Mouse (Mus musculus): ENCODE measurements around the gene Zmynd19.

The Zmynd19 gene

DNA sequence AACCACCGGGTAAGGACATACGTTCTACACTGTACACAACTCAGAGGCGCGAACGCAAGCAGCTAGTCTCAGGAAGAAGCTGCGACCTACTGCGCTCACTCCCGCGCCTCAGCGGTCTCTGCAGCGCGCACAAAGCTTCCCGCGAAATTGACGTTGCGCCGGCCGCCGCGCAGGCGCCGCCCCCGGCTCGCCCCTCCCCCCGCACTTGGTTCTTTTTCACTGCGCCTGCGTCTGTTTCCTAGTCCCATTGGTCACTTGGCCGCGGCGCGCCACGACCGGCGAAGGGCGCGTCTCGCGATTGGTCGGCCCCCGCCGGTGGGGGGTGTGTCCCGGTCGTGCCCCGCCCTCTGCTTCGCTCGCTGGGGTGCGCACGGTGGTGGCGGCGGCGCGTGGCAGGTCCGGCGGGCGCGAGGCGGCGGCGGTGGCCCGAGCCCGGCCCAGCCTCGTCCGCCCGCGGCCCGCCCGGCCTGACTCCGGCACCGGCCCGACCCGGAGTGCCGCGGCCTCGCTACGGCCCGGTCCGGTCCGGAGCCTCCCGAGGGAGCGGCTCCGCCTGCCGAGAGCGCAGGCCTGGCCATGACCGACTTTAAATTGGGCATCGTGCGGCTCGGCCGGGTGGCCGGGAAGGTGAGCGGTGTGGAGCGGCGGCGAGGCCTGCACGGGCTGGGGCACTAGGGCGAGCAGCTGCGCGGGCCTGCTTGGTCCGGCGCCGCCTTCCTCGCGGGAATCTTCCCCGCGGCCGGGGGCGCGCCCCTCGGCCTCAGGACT, at the start of gene Zmynd19:
Zmynd19 (plus strand) TSS at position 372 of the 768 bp plus-strand sequence.
- peak; percentile 89 for DNase-seq (ENCODE audit: low read depth, low spot score)

- peak; percentile 28 for DNase-seq (ENCODE audit: low read depth, low spot score)
Observed at GRCm38 (mm10) chr2:24901055-24901454, 48.5 kb upstream of the Zmynd19 start.

GRCm38 (mm10) chr2:24902999-24903398, 46.6 kb upstream of the Zmynd19 start:
- peak; percentile 28 for DNase-seq (ENCODE audit: low read depth, low spot score)

DNA sequence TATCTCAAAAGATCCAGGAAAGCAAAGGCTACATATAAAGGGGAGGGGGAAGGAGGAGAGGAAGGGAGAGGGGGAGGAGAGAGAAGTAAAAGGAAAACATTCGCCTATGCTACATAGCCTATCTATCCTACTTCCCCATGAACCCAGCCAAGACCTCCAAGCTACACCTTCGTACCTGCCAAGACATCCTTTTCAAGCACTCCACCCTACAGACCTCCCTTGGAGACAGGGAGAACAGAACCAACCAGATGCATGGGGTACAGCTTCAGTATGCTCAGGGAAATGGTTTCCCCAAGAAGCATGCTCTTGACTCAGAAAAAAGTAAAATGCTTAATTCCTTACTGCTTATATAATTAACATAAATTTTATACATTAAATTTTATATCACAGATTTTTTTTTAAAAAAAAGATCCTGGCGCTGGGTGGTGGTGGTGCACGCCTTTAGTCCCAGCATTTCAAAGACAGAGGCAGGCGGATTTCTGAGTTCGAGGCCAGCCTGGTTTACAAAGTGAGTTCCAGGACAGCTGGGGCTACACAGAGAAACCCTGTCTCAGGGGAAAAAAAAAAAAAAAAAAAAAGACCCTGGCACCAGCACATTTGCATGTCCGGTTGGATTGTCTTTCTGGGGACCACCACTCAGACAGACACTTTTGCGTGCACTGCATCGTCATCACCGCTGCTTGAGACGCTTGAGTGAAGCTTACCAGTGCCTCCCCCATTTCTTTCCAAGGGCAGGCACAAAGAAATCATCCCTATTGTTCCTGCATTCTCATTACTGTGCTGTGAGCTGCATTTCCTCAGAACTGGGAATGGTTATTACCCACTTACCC, 44.6 kb upstream of the Zmynd19 start:
- DNase-seq (ENCODE audit: low read depth, low spot score), result no peak

- peak; percentile 48 for DNase-seq (ENCODE audit: low read depth, low spot score)
Observed at GRCm38 (mm10) chr2:24905653-24906155, 43.9 kb upstream of the Zmynd19 start.

DNA sequence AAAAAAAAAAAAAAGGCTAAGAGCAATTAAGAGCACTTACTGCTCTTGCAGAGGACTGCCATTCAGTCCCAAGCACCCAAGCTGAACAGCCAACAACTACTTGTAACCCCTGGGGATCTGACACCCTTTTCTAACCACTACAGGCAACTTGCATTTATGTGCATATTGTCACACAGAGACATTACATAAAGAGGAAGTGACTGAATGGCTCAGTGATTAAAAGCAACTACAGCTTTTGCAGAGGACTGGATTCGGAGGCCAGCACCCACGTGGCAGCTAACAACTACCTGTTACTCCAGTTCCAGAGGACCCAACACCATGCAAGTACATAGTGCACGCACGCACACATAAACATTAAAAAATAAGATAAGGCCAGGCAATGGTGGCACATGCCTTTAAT, 39.1 kb upstream of the Zmynd19 start:
- no peak for DNase-seq (ENCODE audit: low read depth, low spot score)

DNA sequence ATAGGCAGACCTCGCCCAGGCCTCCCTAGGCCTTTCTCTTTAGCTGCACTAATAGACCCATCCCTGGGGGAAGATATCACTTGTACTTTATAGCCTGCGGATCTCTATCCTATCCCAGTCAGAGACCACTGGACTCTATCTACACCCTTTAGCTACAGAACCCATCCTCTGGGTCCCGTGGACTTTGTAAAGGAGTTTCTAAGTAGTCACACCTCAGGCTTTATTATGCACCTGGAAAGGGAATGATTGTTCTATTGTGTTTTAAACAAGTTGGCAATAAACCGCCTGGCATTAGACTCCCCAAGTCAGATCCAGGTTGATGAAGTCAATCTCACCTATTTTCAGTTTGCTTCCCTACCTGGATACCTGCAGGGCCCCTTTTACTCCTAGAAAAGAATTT, 37.4 kb upstream of the Zmynd19 start:
- no peak for DNase-seq (ENCODE audit: low read depth, low spot score)

GRCm38 (mm10) chr2:24912589-24912988, 37.0 kb upstream of the Zmynd19 start:
- no peak for DNase-seq (ENCODE audit: low read depth, low spot score)

DNA sequence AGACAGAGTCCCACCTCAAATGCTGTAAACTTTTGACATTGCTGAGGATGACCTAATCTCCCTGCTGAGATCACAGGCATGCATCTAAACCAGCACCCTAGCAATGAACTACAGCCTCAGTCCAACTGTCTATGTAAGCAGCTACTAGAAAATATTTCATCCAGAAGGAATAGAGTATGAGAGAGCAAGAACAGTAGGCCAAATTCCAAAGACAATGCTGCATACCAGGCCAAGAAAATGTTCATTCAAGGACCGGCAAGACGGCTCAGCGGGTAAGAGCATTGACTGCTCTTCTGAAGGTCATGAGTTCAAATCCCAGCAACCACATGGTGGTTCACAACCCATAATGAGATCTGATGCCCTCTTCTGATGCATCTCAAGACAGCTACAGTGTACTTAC, 34.8 kb upstream of the Zmynd19 start:
- DNase-seq (ENCODE audit: low read depth, low spot score), result no peak

GRCm38 (mm10) chr2:24918930-24919838, 30.4 kb upstream of the Zmynd19 start, which contains the start of gene Ehmt1:
Gene Ehmt1, minus strand, starts transcription at chr2:24919614.
- peak; percentile 80 for DNase-seq (ENCODE audit: low read depth, low spot score)

DNA sequence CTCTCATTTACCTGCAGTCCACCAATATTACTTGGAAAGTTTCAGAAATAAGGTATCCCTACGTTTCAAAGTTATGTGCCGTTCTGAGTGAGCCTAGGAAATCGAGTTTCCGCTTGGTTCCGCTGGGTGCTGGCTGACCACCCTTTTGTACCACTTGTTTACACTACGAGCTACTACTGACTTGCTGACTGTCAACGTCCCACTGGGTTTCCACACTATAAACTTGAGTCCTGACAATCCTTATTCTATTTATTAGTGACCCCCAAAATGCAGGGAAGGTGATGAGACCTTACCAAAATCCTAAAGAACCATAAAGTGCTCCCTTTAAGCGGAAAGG, 29.8 kb upstream of the Zmynd19 start:
- no peak for DNase-seq (ENCODE audit: low read depth, low spot score)

- DNase-seq (ENCODE audit: low read depth, low spot score), result peak; percentile 49
Observed at GRCm38 (mm10) chr2:24923561-24923960, 26.0 kb upstream of the Zmynd19 start.

GRCm38 (mm10) chr2:24925284-24925683, 24.3 kb upstream of the Zmynd19 start:
- no peak for DNase-seq (ENCODE audit: low read depth, low spot score)

DNA sequence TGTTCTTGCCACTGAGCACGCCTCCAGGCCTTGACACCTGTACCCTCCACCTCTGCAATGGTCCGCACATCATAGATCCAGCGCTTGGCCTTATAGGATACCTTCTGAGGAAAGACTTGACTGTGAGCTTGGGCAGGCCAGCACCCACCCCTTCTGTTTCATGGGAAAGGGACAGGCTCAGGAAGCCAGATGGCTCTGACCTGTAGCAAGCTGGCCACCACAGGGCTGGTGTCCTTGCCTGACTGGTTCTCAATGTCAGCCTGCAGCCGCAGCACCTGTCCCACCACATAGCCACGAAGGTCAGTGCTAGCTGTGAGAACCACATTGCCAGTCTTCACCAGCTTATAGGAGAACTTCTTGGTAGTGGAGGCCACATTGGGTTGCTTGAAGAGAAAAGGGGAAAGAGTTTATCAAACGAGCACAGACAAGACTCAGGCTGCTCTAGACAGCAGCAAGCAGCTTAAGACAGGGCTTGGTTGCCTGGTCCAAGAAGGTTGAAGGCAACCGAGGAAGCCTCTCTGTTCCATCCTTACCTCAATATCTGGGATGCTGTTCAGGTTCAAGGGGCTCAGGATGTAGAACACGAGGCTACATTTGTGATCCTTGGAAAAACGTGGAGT, 23.1 kb upstream of the Zmynd19 start:
- no peak for DNase-seq (ENCODE audit: low read depth, low spot score)

DNA sequence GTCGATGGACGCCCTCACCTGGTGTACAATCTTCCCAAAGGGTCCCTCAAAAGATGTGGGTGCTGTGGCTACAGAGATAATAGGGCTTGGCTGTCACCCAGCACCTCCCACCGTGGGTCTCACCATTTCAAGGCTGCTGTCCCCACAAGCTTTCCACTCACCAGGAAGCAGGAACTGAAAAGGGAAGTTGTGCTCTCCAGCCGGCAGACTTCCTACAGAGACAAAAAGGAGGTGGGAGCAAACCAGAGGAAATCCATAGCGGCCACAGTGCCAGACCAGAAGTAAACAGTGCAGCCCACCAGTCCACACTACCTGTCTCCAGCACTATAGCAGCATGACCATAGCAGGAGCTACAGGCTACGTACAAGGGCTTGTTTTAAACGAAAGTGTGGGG, 22.6 kb upstream of the Zmynd19 start:
- DNase-seq (ENCODE audit: low read depth, low spot score), result no peak

DNA sequence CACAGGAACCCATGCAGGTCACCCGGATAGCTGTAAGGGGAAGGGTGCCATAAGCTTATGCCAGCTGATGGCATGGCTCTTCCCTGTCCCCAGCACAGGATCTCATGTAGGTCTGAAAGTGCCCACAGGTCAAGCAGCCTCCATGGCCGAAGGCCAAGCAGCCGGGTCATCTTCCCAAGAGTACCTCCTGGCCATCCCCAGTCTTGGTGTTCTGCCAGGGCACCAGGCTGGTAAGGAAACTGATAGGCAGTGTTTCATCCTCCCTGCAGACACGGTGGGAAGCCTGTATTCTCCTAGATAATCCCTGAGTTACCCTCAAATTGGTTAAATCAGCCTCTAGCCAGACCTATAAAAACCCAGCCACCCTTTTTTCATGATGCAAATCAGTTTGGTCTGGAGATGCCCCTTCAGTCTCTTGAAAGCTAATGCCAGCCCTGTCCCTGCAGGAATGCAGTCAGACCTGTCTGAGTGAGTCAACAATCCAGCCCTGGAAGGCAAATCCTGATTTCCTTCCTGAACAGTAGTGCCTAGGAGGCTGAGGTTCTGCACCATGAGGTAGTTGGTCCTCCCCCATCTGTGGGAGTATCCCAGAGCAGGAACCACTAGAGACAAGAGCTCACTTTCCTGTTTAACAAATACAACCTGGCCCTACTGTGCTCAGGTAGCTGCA, 21.6 kb upstream of the Zmynd19 start:
- no peak for DNase-seq (ENCODE audit: low read depth, low spot score)

- DNase-seq (ENCODE audit: low read depth, low spot score), result no peak
Observed at GRCm38 (mm10) chr2:24929119-24929518, 20.5 kb upstream of the Zmynd19 start.

DNA sequence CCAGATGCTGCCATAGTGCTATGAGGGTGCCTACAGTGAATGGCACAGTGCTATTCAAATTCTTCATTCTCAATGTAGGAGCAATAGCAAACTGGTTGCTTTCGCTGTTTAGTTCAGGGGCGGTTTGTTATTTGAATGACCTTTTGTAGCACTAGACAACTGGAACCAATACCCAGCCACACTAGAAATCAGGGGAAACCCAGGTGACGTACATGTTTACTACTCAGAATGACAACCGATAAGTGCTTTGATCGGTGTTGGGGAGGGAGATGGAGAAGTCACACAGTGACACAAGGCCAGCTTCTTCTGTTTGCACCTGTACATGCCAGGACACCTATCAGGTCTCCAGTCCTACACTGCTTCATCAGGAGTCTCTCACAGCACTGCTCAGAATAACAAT, 20.0 kb upstream of the Zmynd19 start:
- no peak for DNase-seq (ENCODE audit: low read depth, low spot score)

DNA sequence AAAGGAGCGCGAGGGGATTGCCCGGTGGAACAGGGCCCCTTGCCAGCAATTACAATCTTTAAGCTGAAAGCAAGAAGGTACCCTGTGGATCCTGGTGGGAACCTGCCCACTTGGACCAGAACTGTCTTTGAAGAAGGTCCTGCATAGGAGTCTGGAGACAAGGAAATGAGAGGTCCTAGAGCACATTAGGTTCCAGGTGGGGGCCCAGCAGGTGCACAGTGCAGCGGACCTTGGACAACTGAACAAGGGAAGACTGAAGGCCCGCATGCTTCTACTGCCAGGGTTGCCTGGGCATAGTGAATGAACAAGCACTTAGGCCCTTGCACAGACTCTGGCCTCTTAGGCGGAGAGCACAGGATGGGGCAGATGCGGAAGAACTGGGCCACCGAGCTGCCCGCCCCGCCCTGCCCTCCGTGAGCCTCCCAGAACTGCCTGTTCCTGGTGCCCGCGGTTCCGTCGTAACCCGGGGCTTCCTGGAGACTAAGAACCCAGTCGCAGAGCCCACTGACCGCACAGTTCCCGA, 15.1 kb upstream of the Zmynd19 start:
- DNase-seq (ENCODE audit: low read depth, low spot score), result peak; percentile 33

GRCm38 (mm10) chr2:24935057-24935796, 14.4 kb upstream of the Zmynd19 start, which contains the start of gene Arrdc1:
Gene Arrdc1, minus strand, starts transcription at chr2:24935252.
- peak; percentile 89 for DNase-seq (ENCODE audit: low read depth, low spot score)

Measured in 3T3-L1 (cell line).